Mouse (Mus musculus) E14TG2a.4 (cell line): Measurements from ENCODE around the gene Etfdh.

Experiments
- H3K27me3 ChIP-seq: 2 replicates; pipeline ENCODE4 v1.6.1; 2014; ENCODE audit warnings: low read length, control low read depth; ENCODE audit not compliant: insufficient read depth
- H3K36me3 ChIP-seq: 2 replicates; pipeline ENCODE4 v1.6.1; 2014; ENCODE audit warnings: low read length, control low read depth; ENCODE audit not compliant: insufficient read depth
- H3K4me1 ChIP-seq: replicated peaks from 2 replicates; pipeline ENCODE4 v1.6.1; 2014; ENCODE audit warnings: low read depth, low read length, control low read depth
- H3K4me3 ChIP-seq: replicated peaks from 2 replicates; pipeline ENCODE4 v1.5.1; 2014; ENCODE audit warnings: mild to moderate bottlenecking, low read length
- H3K9me3 ChIP-seq: 2 replicates; pipeline ENCODE4 v1.6.1; 2014; ENCODE audit warnings: low read length, control low read depth
- CTCF ChIP-seq: conservative IDR thresholded peaks from 2 replicates; pipeline ENCODE4 v1.5.1; 2014; ENCODE audit warnings: low read length
- NANOG ChIP-seq: IDR thresholded peaks from 2 replicates; pipeline ENCODE4 v1.6.1; 2014; ENCODE audit warnings: borderline replicate concordance, low read length, mixed read lengths
- POU5F1 ChIP-seq: IDR thresholded peaks from 2 replicates; pipeline ENCODE4 v1.6.1; 2014; ENCODE audit warnings: low read length, borderline replicate concordance

The Etfdh gene

GRCm38 (mm10) chr3:79629416-79629730, at the start of gene Etfdh:
Gene Etfdh, minus strand, starts transcription at chr3:79629500.
- no peak for TF ChIP-seq CTCF
- TF ChIP-seq NANOG, result no peak
- TF ChIP-seq POU5F1, result no peak
- H3K27me3 ChIP-seq, result no peaks in the 10 kb centered on the region
- no peaks in the 10 kb centered on the region for H3K9me3 ChIP-seq
- peaks cover 24% of the 10 kb centered on the region for H3K4me1 ChIP-seq
- H3K4me3 ChIP-seq, result peak within 1 kb of the TSS; percentile 99
- H3K36me3 ChIP-seq, result peaks cover 15% of the 10 kb centered on the region; the same call in 1 of the 2 replicates

DNA sequence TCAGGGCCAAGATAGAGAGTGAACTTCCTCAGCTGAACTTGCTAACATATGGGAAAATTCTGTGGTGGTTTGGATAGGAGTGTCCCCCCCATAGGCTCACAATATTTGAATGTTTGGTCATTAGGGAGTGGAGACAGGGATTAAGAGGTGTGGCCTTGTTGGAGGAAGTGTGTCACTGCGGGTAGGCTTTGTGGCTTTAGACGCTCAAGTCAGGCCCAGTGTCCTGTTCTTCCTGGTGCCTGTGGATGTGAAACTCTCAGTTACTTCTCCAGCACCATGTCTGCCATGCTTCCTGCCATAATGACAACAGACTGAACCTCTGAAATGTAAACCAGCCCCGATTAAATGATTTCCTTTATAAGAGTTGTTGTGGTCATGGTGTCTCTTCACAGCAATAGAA, 47.1 kb upstream of the Etfdh start:
- H3K27me3 ChIP-seq, result no peaks in the 10 kb centered on the region
- no peaks in the 10 kb centered on the region for H3K36me3 ChIP-seq
- no peak for TF ChIP-seq POU5F1
- no peak for TF ChIP-seq CTCF
- TF ChIP-seq NANOG, result no peak
- H3K4me1 ChIP-seq, result 0 out of 2 replicates have a peak, but pooled peaks cover 5% of the 10 kb centered on the region
- H3K4me3 ChIP-seq, result no peak overlapping the region
- 0 out of 2 replicates have a peak, but pooled peaks cover 2% of the 10 kb centered on the region for H3K9me3 ChIP-seq

- H3K4me1 ChIP-seq, result peaks cover 16% of the 10 kb centered on the region
- TF ChIP-seq NANOG (no peak), CTCF (peak; percentile 35)
- no peaks in the 10 kb centered on the region for H3K27me3 ChIP-seq
- no peaks in the 10 kb centered on the region for H3K36me3 ChIP-seq
- H3K4me3 ChIP-seq, result no peak overlapping the region
- H3K9me3 ChIP-seq, result 0 out of 2 replicates have a peak, but pooled peaks cover 2% of the 10 kb centered on the region
These were observed 45.3 kb upstream of the Etfdh start for GRCm38 (mm10) chr3:79674641-79675040.

- H3K4me3 ChIP-seq, result no peak overlapping the region
- H3K4me1 ChIP-seq, result peaks cover 16% of the 10 kb centered on the region
- no peaks in the 10 kb centered on the region for H3K27me3 ChIP-seq
- H3K36me3 ChIP-seq, result no peaks in the 10 kb centered on the region
- 0 out of 2 replicates have a peak, but pooled peaks cover 2% of the 10 kb centered on the region for H3K9me3 ChIP-seq
- no peak for TF ChIP-seq POU5F1
- TF ChIP-seq CTCF, result peak; percentile 78
These were observed 43.8 kb upstream of the Etfdh start for GRCm38 (mm10) chr3:79673082-79673481.

GRCm38 (mm10) chr3:79672188-79672587, 42.9 kb upstream of the Etfdh start:
- TF ChIP-seq POU5F1 (no peak), NANOG (no peak), CTCF (no peak)
- Histone ChIP-seq H3K27me3 (no peaks in the 10 kb centered on the region), H3K4me3 (no peak overlapping the region), H3K4me1 (peaks cover 16% of the 10 kb centered on the region), H3K9me3 (0 out of 2 replicates have a peak, but pooled peaks cover 2% of the 10 kb centered on the region), H3K36me3 (no peaks in the 10 kb centered on the region)

GRCm38 (mm10) chr3:79670556-79670955, 41.3 kb upstream of the Etfdh start:
- H3K4me3 ChIP-seq, result no peak overlapping the region
- no peaks in the 10 kb centered on the region for H3K36me3 ChIP-seq
- TF ChIP-seq POU5F1, result no peak
- no peak for TF ChIP-seq CTCF
- no peak for TF ChIP-seq NANOG
- H3K9me3 ChIP-seq, result 0 out of 2 replicates have a peak, but pooled peaks cover 2% of the 10 kb centered on the region
- no peaks in the 10 kb centered on the region for H3K27me3 ChIP-seq
- H3K4me1 ChIP-seq, result peaks cover 16% of the 10 kb centered on the region

GRCm38 (mm10) chr3:79664787-79665408, 35.6 kb upstream of the Etfdh start:
- H3K27me3 ChIP-seq, result peaks cover 5% of the 10 kb centered on the region; the same call in 1 of the 2 replicates
- no peaks in the 10 kb centered on the region for H3K4me1 ChIP-seq
- no peaks in the 10 kb centered on the region for H3K36me3 ChIP-seq
- H3K9me3 ChIP-seq, result peaks cover 7% of the 10 kb centered on the region
- TF ChIP-seq CTCF, result peak; percentile 66
- no peak for TF ChIP-seq NANOG
- TF ChIP-seq POU5F1, result no peak
- no peak overlapping the region for H3K4me3 ChIP-seq

GRCm38 (mm10) chr3:79656682-79657081, 27.4 kb upstream of the Etfdh start:
- Histone ChIP-seq H3K9me3 (peaks cover 3% of the 10 kb centered on the region), H3K4me3 (no peak overlapping the region), H3K36me3 (no peaks in the 10 kb centered on the region), H3K27me3 (no peaks in the 10 kb centered on the region), H3K4me1 (no peaks in the 10 kb centered on the region)
- TF ChIP-seq CTCF, result no peak
- no peak for TF ChIP-seq POU5F1
- TF ChIP-seq NANOG, result no peak

GRCm38 (mm10) chr3:79652129-79652528, 22.8 kb upstream of the Etfdh start:
- TF ChIP-seq POU5F1, result no peak
- no peak for TF ChIP-seq CTCF
- Histone ChIP-seq H3K27me3 (no peaks in the 10 kb centered on the region), H3K4me1 (no peaks in the 10 kb centered on the region), H3K9me3 (no peaks in the 10 kb centered on the region), H3K4me3 (no peak overlapping the region), H3K36me3 (no peaks in the 10 kb centered on the region)
